Mouse (Mus musculus) embryonic facial prominence, embryonic 15.5 days (tissue): ENCODE data around the gene Filip1l. TPM values are rescaled to one million over a fixed set of nuclear protein-coding genes. Genes with fewer than 3 reads are reported as not detected.

Experiments used
- ATAC-seq: fragments of 200-750 bp; cut with Nextera tagmentation; 2 replicates; pipeline ENCODE4 v1.8.0; 2017; ENCODE audit warnings: low read depth, moderate TSS enrichment; ENCODE audit not compliant: insufficient number of reproducible peaks, low FRiP score, low TSS enrichment
- H3K27ac ChIP-seq: fragments of 300-500 bp; sonication (generic); replicated peaks from 2 replicates; pipeline ENCODE4 v1.5.1; 2015; ENCODE audit warnings: mild to moderate bottlenecking, inconsistent platforms
- H3K27me3 ChIP-seq: fragments of 300-500 bp; sonication (generic); 2 replicates; pipeline ENCODE4 v1.6.1; 2015; ENCODE audit warnings: inconsistent platforms
- H3K36me3 ChIP-seq: fragments of 300-500 bp; sonication (generic); 2 replicates; pipeline ENCODE4 v1.6.1; 2015; ENCODE audit warnings: mild to moderate bottlenecking, inconsistent platforms
- H3K4me1 ChIP-seq: fragments of 300-500 bp; sonication (generic); 2 replicates; pipeline ENCODE4 v1.6.1; 2015; ENCODE audit warnings: inconsistent platforms
- H3K4me2 ChIP-seq: fragments of 300-500 bp; sonication (generic); replicated peaks from 2 replicates; pipeline ENCODE4 v1.6.1; 2015; ENCODE audit warnings: mild to moderate bottlenecking, inconsistent platforms
- H3K4me3 ChIP-seq: fragments of 300-500 bp; sonication (generic); replicated peaks from 2 replicates; pipeline ENCODE4 v1.5.1; 2015; ENCODE audit warnings: mild to moderate bottlenecking, inconsistent platforms
- H3K9ac ChIP-seq: fragments of 300-500 bp; sonication (generic); 2 replicates; pipeline ENCODE4 v1.6.1; 2015; ENCODE audit warnings: inconsistent platforms
- H3K9me3 ChIP-seq: fragments of 300-500 bp; sonication (generic); replicated peaks from 2 replicates; pipeline ENCODE4 v1.6.1; 2016; ENCODE audit warnings: inconsistent platforms
- WGBS: fragments of 180-500 bp; shearing (Covaris S2); methylation state at CpG from one replicate; pipeline ENCODE4 v1.1.7; 2015; 5-methylcytosine and 5-hydroxymethylcytosine counted together
- polyA plus RNA-seq: library from polyadenylated mRNA; unstranded; fragments of >200 nt; fragmentation: Nextera tagmentation; extraction: Ambion mirVana; gene quantifications from 2 replicates; pipeline ENCODE4 v1.2.1, GENCODE M21; 2015

Filip1l gene
- polyA plus RNA-seq, 1 experiment from 2014 or later = 25.9 TPM

DNA sequence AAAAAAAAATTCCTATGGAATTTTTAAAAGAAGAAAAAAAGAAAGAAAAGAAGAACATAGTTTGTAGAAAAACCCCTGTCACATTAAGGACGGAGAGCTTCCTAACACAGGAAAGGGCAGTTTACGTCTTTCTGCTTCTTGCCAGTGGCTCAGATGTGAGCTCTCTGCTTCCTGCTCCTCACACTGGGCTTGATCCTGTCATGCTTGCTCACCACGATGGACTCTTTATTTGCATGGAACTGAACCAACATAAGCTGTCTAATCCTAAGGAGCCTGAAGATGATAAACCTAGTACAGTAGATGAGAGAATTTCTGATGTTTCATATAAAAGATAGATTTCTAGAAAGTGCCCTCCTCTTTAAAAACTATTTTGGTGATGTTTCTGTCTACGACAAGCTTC is 116.4 kb downstream of the Filip1l start:
- Histone ChIP-seq H3K27ac (no peak overlapping the region), H3K4me2 (no peak overlapping the region), H3K9me3 (no peaks in the 10 kb centered on the region), H3K4me1 (peaks cover 3% of the 10 kb centered on the region; the same call in 1 of the 2 replicates), H3K9ac (no peak overlapping the region), H3K4me3 (no peak overlapping the region), H3K36me3 (no peaks in the 10 kb centered on the region), H3K27me3 (no peaks in the 10 kb centered on the region)
- ATAC-seq = no peak
- WGBS = 68% methylated on average over 4 of the region's 4 CpGs

DNA sequence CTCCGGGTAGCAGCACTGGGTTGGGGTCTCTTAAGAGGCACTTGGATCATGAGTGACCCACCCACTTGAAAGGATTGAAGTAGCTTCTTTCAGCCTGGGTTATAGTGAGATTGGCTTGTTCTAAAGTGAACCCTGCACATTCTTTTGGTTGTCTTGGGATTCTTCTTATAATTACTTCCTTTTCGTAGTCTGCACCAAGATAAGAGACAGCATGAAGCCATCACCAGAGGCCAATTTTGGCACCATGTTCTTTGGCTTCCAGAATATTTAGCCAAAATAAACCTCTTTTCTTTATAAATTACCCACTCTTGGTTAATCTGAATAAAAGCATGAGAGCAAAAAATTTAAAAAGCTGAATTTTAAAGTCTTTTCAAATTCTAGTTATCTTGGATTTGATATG is 117.0 kb downstream of the Filip1l start:
- Histone ChIP-seq H3K4me3 (no peak overlapping the region), H3K27me3 (no peaks in the 10 kb centered on the region), H3K9me3 (no peaks in the 10 kb centered on the region)

DNA sequence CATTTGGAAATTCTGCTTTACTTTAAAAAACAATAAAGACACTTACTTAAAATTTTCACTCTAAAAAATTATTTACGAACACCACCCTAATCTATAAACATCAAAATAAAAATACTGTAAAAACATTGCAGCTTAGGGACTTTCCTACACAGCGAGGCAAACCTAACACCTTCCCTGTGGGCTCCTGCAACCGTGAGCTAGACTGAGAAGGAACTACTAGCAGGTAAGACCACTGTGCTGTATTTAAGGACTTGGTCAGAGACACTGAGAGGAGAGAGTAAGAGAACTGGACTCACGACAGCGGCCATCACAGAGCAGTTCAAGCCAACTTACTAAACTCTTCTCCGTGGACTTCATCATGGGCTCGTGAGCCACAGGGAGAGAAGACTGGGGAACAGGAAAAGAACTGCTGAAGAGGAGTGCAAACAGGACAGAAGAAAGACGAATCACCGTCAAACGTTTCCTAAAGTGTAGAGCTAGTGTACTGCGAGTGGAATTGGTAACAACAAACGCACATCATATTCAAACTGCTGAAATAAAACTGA is 117.5 kb downstream of the Filip1l start:
- no peaks in the 10 kb centered on the region for H3K27me3 ChIP-seq
- no peak overlapping the region for H3K9ac ChIP-seq
- 93% methylated on average over 12 of the region's 12 CpGs for WGBS
- H3K4me3 ChIP-seq = no peak overlapping the region
- no peak for ATAC-seq
- H3K9me3 ChIP-seq = no peaks in the 10 kb centered on the region
- no peaks in the 10 kb centered on the region for H3K36me3 ChIP-seq
- no peak overlapping the region for H3K27ac ChIP-seq
- no peak overlapping the region for H3K4me2 ChIP-seq
- H3K4me1 ChIP-seq = peaks cover 3% of the 10 kb centered on the region; the same call in 1 of the 2 replicates

More for the DNA sequence above, 117.0 kb downstream of the Filip1l start:
- H3K9ac ChIP-seq = no peak overlapping the region
- WGBS = 85% methylated on average over 2 of the region's 2 CpGs
- H3K36me3 ChIP-seq = no peaks in the 10 kb centered on the region
- H3K4me2 ChIP-seq = no peak overlapping the region
- no peak for ATAC-seq
- H3K4me1 ChIP-seq = peaks cover 3% of the 10 kb centered on the region; the same call in 1 of the 2 replicates
- no peak overlapping the region for H3K27ac ChIP-seq

DNA sequence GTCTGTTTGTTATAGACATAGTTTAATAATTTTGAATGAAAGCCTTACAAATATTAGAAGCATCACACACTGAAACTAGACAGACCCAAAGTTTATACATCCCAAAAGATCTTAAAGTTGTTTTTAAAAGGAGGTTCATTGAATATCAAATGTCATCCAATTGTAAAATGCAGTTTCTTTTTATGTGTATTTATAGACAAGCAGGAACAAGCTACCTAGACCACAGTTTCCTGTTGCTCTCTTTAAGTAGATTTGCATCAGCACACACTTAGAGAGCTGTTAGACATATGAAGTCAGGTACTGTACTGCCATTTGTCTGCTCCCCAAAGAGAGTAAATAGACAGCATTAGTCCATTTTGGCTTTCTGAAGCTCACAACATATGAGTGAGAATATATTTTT is 118.2 kb downstream of the Filip1l start:
- Histone ChIP-seq H3K27me3 (no peaks in the 10 kb centered on the region), H3K4me1 (peaks cover 3% of the 10 kb centered on the region; the same call in 1 of the 2 replicates), H3K27ac (no peak overlapping the region), H3K36me3 (no peaks in the 10 kb centered on the region), H3K9me3 (no peaks in the 10 kb centered on the region), H3K4me2 (no peak overlapping the region), H3K4me3 (no peak overlapping the region), H3K9ac (no peak overlapping the region)
- ATAC-seq = no peak

DNA sequence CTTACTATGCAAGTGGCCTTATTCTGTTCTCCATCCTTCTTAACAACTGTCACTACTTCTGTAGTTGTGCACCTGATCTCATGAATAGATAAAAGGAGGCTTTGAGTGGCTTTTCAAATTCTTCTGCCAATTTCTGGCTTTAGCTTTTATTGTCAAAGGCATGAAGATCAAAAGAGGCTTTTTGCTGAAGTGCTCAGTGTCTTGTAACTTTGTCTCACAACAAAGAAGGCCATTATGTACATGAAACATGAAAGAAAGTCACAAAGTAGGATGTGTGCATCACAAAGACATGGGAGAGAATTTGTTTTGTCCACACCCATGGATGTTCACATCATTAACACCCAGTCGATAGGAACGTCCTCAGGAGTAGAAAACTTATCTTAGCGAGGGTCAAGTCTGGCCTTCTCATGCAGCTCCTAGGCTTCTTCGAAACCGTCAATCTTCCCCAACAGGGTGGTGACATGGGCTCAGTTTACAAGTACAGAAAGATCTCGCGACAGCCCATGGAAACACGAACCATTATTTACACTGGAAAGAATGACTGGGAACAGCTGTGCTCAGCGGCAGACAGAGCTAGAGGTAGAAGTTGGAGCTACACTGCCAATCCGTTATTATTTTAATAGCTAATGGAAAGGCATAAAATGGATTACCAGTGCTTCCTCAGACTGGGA is 120.7 kb downstream of the Filip1l start:
- Histone ChIP-seq H3K4me3 (no peak overlapping the region), H3K27me3 (no peaks in the 10 kb centered on the region), H3K4me1 (peaks cover 3% of the 10 kb centered on the region; the same call in 1 of the 2 replicates), H3K4me2 (no peak overlapping the region), H3K36me3 (no peaks in the 10 kb centered on the region), H3K27ac (no peak overlapping the region), H3K9ac (no peak overlapping the region), H3K9me3 (no peaks in the 10 kb centered on the region)
- no peak for ATAC-seq
- WGBS = 38% methylated on average over 10 of the region's 10 CpGs

DNA sequence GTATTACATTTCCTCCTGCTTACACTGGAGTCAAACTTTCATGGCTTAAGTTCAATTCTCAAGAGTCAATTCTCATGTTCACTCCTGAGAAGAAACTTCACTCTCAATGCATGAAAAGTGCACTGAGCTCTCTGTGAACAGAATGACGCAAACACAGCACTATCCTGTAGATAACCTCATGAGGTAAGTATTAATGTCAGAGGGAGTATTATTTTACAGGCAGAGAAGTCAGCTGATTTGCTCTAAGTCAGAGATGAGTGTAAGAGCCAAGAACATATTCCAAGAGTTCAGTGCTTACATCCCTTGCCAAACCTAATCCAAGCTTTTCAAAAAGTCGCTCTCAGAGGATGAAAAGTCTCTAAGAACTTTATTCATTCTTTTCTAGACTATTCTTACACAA is 125.6 kb downstream of the Filip1l start:
- Histone ChIP-seq H3K9me3 (no peaks in the 10 kb centered on the region), H3K36me3 (no peaks in the 10 kb centered on the region), H3K9ac (no peak overlapping the region), H3K4me1 (peaks cover 3% of the 10 kb centered on the region; the same call in 1 of the 2 replicates), H3K27me3 (no peaks in the 10 kb centered on the region), H3K27ac (no peak overlapping the region), H3K4me2 (no peak overlapping the region), H3K4me3 (no peak overlapping the region)
- WGBS = 65% methylated on average over 2 of the region's 2 CpGs
- ATAC-seq = peak; percentile 76

DNA sequence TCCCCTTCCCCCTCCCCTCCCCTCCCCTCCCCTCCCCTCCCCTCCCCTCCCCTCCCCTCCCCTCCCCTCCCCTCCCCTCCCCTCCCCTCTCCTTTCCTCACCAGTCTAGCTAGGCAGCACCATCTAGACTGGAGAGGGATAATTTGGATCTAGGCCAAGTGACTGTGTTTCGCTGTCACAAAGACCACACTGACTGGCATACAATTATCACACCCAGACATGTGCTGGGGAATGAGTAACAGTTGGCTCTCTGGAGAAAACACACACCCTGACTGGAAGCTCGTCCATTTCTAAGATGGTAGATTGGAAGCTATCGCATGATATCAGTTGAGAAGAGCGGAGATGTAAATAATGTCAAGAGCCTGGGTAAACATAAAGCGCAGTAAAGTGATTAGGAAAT is 126.9 kb downstream of the Filip1l start:
- H3K36me3 ChIP-seq = no peaks in the 10 kb centered on the region
- WGBS = 73% methylated on average over 5 of the region's 5 CpGs
- H3K9ac ChIP-seq = no peak overlapping the region
- H3K27ac ChIP-seq = no peak overlapping the region
- H3K9me3 ChIP-seq = no peaks in the 10 kb centered on the region
- no peak for ATAC-seq
- H3K27me3 ChIP-seq = no peaks in the 10 kb centered on the region
- H3K4me2 ChIP-seq = no peak overlapping the region
- H3K4me3 ChIP-seq = no peak overlapping the region
- H3K4me1 ChIP-seq = no peaks in the 10 kb centered on the region

DNA sequence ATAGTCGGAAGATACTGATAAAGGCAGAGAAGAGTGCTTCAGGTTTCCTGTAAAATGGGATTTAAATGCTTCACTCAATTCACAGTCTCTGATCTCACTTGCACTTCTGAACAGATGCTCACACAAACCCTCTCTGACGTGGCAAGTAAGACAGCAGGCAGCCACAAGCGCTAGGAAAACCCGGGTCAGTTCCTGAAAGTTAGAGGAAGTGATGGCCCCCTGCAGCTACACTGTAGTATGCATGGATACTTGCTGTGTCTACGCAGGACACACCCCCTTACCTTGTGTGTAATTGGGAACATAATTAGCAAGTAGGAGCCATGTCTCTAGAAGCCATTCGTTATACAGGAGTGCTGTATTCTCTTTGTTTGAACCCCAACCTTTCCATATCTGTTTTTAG is 129.4 kb downstream of the Filip1l start:
- ATAC-seq = no peak
- H3K27me3 ChIP-seq = no peaks in the 10 kb centered on the region
- H3K27ac ChIP-seq = no peak overlapping the region
- H3K4me1 ChIP-seq = no peaks in the 10 kb centered on the region
- no peaks in the 10 kb centered on the region for H3K36me3 ChIP-seq
- WGBS = 71% methylated on average over 6 of the region's 6 CpGs
- H3K4me2 ChIP-seq = no peak overlapping the region
- H3K9me3 ChIP-seq = no peaks in the 10 kb centered on the region
- no peak overlapping the region for H3K9ac ChIP-seq
- H3K4me3 ChIP-seq = no peak overlapping the region

DNA sequence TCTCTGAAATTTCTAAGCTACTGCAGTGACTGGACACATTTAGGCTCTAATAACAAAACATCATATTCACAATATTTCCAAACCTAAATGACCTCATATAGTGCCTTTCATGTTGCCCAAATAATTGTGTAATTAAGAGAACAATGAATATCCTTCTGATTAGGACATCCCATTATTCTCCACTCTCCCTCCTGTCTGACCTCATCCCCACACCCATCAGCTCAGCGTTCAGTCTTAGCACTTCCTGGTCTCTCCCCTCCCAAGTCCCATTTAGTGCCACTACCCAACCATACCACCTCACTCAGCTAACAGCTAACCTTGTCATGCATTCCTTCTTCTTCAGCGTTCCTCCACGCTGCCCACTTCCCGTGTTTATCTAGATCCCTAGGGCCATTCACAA is 130.0 kb downstream of the Filip1l start:
- Histone ChIP-seq H3K27ac (no peak overlapping the region), H3K36me3 (no peaks in the 10 kb centered on the region), H3K4me2 (no peak overlapping the region), H3K27me3 (no peaks in the 10 kb centered on the region), H3K9ac (no peak overlapping the region), H3K4me1 (0 out of 2 replicates have a peak, but pooled peaks cover 6% of the 10 kb centered on the region), H3K4me3 (no peak overlapping the region), H3K9me3 (no peaks in the 10 kb centered on the region)
- no peak for ATAC-seq
- 74% methylated on average over 4 of the region's 4 CpGs for WGBS

DNA sequence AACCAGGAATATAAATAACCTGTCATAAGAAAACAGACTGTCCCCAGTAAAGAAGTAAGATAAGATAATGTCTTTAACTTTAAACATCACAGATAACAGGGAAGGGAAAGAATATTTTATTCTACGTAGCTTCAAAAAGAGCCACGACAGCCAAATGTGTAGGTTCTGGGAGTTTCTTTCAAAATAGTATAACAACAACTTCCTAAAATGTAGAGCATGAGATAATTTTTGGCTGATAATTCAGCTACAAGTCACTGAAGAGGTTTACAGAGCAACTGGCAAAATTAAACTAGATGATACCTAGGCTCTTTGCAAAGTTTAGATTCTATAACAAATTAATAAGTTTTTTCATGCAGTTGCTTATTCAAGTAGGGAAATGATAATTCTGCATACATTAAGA is 130.6 kb downstream of the Filip1l start:
- Histone ChIP-seq H3K4me3 (no peak overlapping the region), H3K27me3 (no peaks in the 10 kb centered on the region), H3K36me3 (no peaks in the 10 kb centered on the region), H3K9me3 (no peaks in the 10 kb centered on the region), H3K9ac (no peak overlapping the region), H3K4me1 (0 out of 2 replicates have a peak, but pooled peaks cover 8% of the 10 kb centered on the region), H3K27ac (no peak overlapping the region), H3K4me2 (no peak overlapping the region)
- WGBS = 84% methylated on average over 2 of the region's 2 CpGs
- ATAC-seq = no peak

DNA sequence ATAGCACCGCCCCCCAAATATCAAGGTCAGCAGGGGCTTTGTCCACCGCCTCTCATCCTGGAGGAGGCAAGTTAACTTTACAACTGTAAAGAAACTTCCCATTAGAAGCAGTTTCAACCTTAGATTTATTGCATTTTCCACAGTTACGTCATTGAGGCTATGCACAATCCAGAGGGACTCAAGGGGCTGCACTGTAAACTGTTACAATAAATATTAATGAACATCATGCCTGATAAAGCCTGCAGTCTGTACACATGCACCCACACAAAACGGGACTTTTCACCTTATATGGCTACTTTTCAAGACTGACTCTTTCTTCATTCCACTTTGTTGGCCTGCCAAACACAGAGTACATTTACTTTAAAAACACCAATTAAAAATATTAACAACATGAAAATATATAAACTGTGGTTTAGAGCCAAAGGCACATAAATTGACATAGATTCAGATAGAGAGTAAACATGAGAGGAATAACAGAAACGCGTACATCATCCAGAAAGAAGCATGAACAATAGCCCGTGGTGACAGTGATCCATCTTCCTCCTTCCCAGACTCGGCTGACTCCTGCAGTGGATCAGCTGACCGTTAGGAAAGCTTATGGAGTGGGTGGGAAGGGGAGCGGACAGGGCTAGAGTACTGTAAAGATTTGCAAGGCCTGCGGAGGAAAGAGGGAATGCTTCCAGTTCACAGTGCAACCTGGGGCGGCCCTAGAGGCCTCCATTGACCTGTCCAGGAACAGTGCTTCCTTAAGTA is 131.3 kb downstream of the Filip1l start:
- Histone ChIP-seq H3K4me3 (no peak overlapping the region), H3K27me3 (no peaks in the 10 kb centered on the region), H3K4me1 (0 out of 2 replicates have a peak, but pooled peaks cover 8% of the 10 kb centered on the region), H3K4me2 (no peak overlapping the region), H3K27ac (no peak overlapping the region), H3K9ac (no peak overlapping the region), H3K9me3 (no peaks in the 10 kb centered on the region), H3K36me3 (no peaks in the 10 kb centered on the region)
- 74% methylated on average over 12 of the region's 12 CpGs for WGBS
- no peak for ATAC-seq
